Mouse (Mus musculus): ENCODE measurements around the gene Tnc. TPM values are rescaled to one million over a fixed set of nuclear protein-coding genes. Genes with fewer than 3 reads are reported as not detected.

Gene Tnc
- total RNA-seq (2021): 10 to 100 TPM; 11.0 to 15.3 TPM
- long read RNA-seq, experiment 1, full-length matches to known transcripts: 1 of 4 reads
- long read RNA-seq, experiment 1, partial matches to known transcripts: 1 of 4 reads
- long read RNA-seq, experiment 1, other reads (novel, unspliced or antisense): 2 of 4 reads
- long read RNA-seq, experiment 2, full-length matches to known transcripts: 1 of 2 reads
- long read RNA-seq, experiment 2, partial matches to known transcripts: 0 of 2 reads
- long read RNA-seq, experiment 2, other reads (novel, unspliced or antisense): 1 of 2 reads

DNA sequence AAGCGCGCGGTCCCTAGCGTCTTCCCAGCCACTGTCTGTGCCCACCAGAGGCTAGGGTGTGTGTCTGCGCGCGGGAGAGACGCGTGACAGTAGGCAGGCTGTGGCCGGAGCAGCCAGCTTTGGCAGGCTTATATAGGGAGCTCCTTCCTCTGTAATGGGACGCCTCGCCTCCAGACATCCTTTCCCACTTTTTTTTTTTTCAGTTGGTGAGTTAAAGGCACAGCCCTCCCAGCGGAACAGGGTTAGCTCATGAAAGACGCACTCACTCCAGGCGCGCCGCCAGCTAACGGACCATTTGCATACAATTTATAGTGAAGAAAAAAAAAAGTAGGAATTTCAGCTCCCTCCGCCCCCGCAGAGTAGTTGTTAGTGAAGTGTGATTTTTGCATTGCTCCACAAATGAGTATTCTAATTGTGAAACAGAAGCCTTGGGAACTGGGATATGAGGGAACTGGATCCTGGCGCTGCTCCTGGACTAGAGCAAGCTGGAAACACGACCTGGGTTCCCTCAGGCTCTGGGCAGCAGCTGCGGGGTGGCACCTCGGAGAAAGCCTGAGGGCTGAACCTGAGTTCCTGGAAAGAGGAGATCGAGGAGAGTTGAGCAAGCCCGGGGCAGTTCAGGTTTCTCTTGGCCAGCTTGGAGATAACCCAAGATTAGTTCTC is at the start of gene Tnc:
TSS of gene Tnc (minus strand) at position 185 of the 663 bp plus-strand sequence.
- peak; percentile 68 for DNase-seq

DNA sequence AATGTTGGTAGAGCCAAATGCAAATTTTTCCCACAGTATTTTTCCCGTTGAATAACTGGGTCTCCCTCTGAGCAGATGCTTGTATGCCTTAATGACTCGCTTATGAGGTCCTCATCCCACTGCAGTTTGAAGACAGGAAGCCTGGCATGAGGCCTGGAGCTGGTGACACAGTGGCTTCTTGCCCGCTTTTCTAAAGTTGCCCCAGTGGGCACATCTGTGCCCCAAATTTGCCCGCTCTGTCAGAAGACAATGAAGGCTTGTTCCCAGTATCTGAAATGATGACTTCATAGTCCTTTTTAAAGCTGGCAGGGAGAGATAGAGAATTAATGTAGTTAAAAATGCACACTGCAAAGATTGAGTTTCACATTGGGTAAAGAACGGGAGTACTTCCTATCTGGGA is 47.4 kb upstream of the Tnc start:
- DNase-seq: no peak

DNA sequence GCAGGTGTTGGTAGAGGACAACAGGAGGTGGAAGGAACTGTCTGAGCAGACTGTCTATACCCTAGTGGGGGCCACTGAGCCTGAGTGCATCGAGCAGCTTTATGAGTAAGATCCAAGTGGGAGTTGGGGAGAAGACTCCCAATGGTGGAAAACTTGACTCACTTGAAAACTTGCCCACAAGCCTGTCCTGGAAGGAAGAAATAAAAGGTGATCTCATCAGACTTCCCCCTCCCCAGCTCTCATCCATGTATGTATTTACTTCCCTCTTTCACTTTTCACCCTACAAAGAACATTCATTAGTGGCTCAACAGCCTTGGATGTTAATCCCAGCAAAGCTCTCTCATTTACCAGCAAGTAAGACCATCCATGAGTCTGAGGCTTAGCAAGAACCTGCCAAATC is 46.0 kb upstream of the Tnc start:
- no peak for DNase-seq

DNA sequence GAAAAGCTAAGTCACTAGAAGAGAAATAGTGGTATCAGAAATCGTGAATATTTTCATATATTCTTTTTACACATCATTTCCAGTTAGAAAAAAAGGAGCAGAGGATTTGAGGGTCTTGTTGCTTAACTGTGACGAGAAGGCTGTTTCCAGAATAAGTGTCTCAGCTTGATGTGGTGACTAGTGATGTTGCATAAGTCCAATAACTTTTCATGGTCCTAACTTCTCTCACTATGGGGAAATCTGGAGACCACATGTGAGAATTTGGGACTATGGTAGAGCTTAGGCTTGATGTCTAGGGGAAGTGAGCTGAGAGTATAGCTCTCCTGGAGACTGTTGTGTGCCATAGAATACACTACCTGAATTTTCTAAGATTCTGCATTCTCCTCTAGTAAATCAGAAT is 42.6 kb upstream of the Tnc start:
- no peak for DNase-seq

DNA sequence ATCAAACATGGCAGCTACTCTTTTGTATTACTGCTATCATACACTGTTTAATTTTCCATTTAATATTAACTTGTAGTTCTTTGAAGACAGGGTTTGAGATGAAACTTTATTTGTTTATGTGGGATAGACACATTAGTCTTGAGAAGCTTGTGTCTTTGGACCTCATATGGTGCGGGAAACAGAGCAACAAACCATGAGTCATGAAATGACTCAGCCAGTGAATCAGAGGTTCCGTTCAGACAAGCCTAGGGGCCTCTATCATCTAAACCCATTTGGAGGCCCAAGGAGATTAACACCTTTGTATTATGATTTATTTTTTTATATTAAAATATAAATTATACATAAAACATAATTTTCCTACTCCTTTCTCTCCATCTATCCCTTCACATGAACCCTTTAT is 40.9 kb upstream of the Tnc start:
- DNase-seq: no peak

DNA sequence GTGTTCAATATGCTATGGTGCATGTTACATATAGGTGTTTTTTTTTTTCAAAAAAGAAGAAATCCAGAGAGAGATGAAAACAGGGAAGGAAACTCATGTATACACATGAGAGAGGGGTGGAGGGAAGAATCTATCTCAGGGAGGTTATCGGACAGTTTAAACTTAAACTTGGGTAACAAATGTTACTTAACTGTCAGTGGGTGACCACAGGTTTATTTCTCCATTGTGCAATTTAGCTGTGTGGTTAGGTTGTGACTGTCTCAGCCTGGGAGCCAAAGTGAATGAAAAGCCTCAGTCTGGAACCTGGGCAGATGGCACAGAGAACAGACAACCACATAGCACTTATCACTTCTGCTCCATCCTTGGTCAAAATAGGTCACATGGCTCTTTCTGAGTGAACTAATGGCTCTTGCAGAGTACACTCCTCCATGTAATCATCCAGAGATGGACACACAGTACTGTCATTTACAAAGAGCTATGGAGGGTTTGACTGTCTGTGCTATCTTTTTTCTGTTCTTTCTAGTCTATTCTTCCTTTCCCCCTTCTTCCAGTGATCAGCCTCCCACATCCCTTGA is 39.3 kb upstream of the Tnc start:
- no peak for DNase-seq

DNA sequence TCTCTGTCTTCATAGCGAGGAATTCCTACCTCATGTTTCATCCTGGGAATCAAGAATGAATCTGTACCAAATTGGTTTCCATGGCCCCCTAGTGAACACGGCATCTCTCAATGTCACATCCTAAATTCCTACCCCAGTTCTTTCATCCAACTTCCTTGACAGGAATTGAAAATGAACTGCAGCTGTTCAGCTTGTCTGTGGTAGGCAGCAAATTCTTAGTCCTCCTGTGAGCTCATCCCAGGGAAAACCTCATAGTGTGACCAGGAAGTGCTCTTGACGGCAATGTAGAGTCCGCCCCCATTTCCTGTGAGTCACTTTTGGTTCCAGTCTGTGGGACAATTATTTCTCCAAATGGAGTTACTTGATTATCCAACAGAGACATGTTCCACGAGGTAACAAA is 37.0 kb upstream of the Tnc start:
- DNase-seq: no peak

GRCm38 (mm10) chr4:64078029-64078619 is 31.3 kb upstream of the Tnc start:
- DNase-seq: peak; percentile 6

DNA sequence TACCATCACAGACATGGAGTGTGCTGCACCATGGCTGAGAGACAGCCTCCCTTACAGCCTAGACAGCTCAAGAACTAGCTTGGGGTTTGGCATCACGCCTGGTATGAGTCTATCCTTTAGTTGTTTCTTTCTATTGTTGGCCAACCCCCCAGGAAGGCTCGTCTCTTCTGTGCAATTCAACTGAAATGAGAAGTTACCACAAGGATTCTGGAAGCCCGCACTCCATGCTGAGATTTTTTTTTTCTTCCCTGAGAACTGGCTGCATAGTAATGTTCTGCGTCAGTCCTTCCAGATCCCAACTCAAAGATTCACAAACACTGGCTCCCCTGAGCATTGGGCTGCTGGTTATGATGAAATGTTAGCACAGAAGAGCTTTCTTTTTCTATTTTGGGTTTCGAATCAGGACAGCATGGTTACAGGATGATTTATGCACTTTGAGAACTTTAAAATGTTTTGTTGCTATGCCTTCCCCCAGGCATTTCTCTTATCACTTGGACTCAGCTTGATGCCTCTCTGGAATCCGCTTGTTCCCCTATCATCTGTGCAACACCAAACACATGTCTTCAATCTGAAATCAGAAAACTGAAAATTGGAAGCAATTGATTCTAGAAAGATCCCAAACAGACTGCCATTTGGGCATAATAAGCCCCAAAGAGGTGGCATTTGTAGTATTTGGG is 29.7 kb upstream of the Tnc start:
- peak; percentile 19 for DNase-seq

GRCm38 (mm10) chr4:64074725-64075124 is 27.9 kb upstream of the Tnc start:
- no peak for DNase-seq

DNA sequence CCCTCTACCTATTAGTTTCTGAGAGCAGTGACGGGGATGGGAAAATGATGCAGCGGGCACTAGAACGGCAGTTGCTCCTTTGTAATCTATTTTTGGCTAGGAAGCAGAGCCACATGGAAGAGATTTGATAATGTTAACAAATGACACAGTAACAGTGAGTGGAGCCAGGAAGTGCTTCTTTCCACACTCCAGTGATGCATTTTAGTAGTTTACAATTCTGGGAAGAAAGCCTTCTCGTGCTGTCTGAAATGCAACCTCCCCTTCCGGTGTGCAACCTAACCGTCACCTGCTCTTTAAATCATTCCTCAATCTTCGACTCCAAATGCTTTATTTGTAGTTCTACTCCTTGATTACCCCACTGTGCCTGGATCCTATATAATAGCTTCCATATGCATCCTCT is 20.6 kb upstream of the Tnc start:
- DNase-seq: no peak

GRCm38 (mm10) chr4:64065266-64065665 is 18.5 kb upstream of the Tnc start:
- no peak for DNase-seq

GRCm38 (mm10) chr4:64058856-64059231 is 12.0 kb upstream of the Tnc start:
- no peak for DNase-seq

DNA sequence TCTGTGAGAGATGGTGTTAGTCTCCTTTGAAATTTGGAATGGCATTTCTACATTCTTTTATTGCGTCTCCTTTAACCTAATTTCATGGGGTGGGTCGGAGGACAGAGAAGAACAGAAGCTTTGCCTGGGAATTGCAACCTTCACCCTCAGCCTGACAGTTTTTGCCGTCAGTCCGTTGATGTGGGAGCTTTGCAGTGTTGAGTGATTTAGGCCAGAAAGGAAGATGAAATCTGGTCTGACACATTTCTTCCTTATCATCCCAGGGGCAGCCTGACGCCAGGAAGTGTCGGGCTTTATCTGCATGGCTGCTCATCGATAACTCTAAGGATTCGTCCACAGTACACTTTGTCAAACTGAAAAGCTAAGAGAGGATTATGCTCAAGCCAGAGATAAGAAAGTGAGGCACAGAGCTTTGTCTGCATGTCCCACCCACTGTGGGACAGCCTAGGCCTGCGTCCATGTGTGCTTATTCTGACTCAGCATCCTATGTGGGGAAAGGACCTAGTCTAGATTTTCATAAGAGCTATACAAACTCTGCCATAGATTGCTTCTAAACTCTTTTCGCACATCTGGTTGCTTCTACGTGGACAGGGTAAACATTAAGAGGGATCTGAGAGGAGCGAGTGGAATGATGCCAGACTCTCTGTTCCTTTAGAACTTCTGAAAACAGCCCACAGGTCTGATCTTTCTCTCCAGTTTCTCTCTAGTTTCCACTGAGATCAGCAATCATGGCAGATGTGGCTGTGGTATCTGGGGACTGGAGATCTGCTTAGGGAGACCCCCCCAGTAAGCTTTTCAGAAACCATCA is 11.4 kb upstream of the Tnc start:
- DNase-seq: no peak

- no peak for DNase-seq
Observed at GRCm38 (mm10) chr4:64048177-64048576, 1.4 kb upstream of the Tnc start.

GRCm38 (mm10) chr4:64043893-64044292 is 2.9 kb downstream of the Tnc start:
- DNase-seq: no peak

DNA sequence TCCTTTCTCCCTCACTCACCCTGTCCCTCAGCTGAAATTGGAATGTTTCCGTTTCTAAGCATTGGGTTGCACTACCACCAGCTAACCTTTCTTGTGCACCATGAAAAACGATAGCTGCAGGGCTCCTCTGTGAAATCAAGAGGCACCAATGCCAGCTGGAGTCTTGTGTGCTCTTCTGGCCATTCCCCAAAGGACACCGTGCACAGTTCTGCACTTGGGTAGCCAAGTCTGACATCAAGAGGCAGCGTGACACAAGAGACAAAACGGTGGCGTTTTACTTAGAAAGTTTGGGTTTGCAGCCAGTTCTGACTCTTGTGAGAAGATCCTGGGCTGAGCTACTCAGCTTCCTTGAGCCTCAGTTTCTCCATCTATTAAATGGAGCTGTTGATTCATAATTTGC is 3.4 kb downstream of the Tnc start:
- peak; percentile 30 for DNase-seq

DNA sequence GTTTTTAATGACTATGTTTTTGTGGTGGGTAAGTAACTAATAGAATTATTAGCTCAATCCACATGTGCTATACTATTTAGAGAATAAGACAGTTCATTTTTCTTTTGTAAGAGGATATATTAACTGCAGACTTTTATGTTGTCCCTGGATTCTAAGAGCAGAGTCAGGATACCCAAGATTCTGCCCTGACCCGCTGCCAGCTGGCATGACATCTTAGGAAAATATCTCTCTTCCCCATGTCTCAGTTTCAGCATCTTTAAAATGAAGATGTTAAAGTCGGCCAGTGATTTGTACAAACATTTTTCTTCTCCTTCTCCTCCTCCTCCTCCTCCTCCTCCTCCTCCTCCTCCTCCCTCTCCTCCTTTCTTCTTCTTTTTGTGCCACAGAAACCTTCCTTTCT is 7.7 kb downstream of the Tnc start:
- DNase-seq: peak; percentile 42

GRCm38 (mm10) chr4:64037513-64037912 is 9.3 kb downstream of the Tnc start:
- DNase-seq: no peak

DNA sequence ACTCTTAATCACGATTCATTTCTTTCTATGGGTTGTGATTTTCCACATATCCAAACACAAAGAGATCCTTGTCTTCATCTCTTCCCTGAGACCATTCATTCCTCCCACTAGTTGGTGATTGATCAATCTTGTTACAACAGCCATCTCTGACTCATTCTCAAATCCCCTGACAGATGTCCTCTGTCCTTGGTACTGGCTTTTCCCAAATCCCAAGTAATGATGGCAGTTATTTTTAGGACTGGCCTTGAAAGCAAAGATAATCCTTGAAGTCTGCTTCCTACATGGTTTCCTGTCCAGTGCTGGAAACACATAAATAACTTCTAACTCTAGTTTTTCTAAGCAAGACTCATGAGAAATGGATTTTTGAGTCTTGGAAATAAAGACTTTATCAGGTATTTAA is 12.1 kb downstream of the Tnc start:
- no peak for DNase-seq

DNA sequence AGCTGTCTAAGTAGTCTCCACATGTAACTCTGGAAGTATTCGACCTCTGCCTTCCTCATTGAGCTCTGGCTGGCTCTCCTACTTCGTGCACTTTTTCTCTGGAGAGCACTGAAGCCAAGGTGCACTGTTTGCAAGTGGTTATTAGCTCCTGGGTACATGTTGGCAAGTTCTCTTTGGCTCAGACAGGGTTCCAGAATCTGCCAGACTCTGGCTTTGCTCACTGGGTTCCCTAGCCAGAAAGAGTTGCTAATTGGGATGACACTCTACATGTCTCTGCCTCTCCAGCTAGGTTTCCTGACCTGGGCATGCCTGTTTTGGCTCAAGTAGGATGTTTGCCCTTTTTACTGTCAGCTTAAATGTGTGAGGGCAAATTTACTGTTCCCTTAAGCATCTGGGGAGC is 13.6 kb downstream of the Tnc start:
- DNase-seq: no peak

- no peak for DNase-seq
Observed at GRCm38 (mm10) chr4:64029486-64029885, 17.3 kb downstream of the Tnc start.
